Mouse (Mus musculus) hindbrain, embryonic 16.5 days (tissue): ENCODE measurements around the gene Abcb9. TPM values are rescaled to one million over a fixed set of nuclear protein-coding genes. Genes with fewer than 3 reads are reported as not detected.

Experiments used
- ATAC-seq: fragments of 200-750 bp; cut with Nextera tagmentation; 2 replicates; pipeline ENCODE4 v1.8.0; 2017; ENCODE audit warnings: moderate TSS enrichment, moderate library complexity
- H3K27ac ChIP-seq: fragments of 300-500 bp; sonication (generic); 2 replicates; pipeline ENCODE4 v1.5.1; 2014; ENCODE audit warnings: low read depth, mild to moderate bottlenecking, control low read depth, low read length, moderate library complexity
- H3K27me3 ChIP-seq: fragments of 300-500 bp; sonication (generic); replicated peaks from 2 replicates; pipeline ENCODE4 v1.6.1; 2014; ENCODE audit warnings: low read length; ENCODE audit not compliant: control insufficient read depth, insufficient read depth
- H3K36me3 ChIP-seq: fragments of 300-500 bp; sonication (generic); 2 replicates; pipeline ENCODE4 v1.6.1; 2014; ENCODE audit warnings: mild to moderate bottlenecking, low read length, moderate library complexity, mixed read lengths; ENCODE audit not compliant: control insufficient read depth, insufficient read depth
- H3K4me1 ChIP-seq: fragments of 300-500 bp; sonication (generic); 2 replicates; pipeline ENCODE4 v1.6.1; 2014; ENCODE audit warnings: low read depth, low read length; ENCODE audit not compliant: control insufficient read depth, insufficient read depth
- H3K4me2 ChIP-seq: fragments of 300-500 bp; sonication (generic); 2 replicates; pipeline ENCODE4 v1.6.1; 2014; ENCODE audit warnings: mild to moderate bottlenecking, low read length, control low read depth, moderate library complexity
- H3K4me3 ChIP-seq: fragments of 300-500 bp; sonication (generic); 2 replicates; pipeline ENCODE4 v1.5.1; 2014; ENCODE audit warnings: mild to moderate bottlenecking, low read length, control low read depth, moderate library complexity
- H3K9ac ChIP-seq: fragments of 300-500 bp; sonication (generic); 2 replicates; pipeline ENCODE4 v1.6.1; 2014; ENCODE audit warnings: low read depth, mild to moderate bottlenecking, control low read depth, low read length, moderate library complexity
- H3K9me3 ChIP-seq: fragments of 300-500 bp; sonication (generic); 2 replicates; pipeline ENCODE4 v1.6.1; 2014; ENCODE audit warnings: mild to moderate bottlenecking, low read length, moderate library complexity; ENCODE audit not compliant: control insufficient read depth
- WGBS: fragments of 180-500 bp; shearing (Covaris S2); extraction: QIAGEN DNeasy Blood & Tissue Kit; methylation state at CpG from one replicate; pipeline ENCODE4 v1.1.7; 2014; 5-methylcytosine and 5-hydroxymethylcytosine counted together
- polyA plus RNA-seq: library from polyadenylated mRNA; unstranded; fragments of >200 nt; fragmentation: Nextera tagmentation; extraction: Ambion mirVana; gene quantifications from 2 replicates; pipeline ENCODE4 v1.2.1, GENCODE M21; 2015

Gene Abcb9
- polyA plus RNA-seq, 1 experiment from 2014 or later = 28.1 TPM

DNA sequence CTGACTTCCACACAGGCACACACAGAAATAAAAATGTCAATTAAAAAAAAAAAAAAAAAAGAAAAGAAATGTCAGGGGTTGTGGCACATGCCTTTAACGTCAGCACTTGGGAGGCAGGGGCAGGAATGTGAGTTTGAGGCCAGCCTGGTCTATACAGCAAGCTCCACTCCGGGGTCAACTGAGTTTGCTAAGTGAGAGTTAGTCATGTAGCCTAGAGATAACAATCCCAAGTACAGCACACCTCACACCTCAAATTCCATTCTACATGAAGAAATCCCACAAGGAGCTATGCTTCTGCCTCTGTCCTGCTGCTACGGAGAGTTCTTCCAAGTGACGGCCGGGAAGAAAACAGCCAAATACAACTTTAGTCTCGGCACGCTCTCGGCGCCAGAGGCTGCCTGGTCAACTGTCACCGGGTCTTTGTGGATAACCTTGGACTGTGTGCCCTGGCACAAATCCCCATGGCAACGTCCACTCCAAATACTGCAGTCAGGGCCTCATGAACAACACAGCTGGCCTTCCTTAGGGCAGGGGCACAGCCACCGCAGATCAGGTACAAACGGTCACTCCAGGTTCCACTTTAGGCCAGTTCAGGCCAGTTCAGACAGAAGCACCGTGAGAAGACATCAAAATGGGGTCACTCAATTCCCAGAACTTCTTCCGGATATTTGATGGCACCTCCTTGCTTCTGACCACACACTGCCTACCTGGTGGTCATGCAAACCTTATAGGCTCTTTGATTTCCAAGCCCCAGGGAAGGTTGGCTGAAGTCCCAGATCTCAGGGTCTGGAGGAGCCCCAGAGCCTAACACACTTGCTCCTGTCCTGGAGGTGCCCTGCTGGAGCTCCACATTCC lies 69.8 kb downstream of the Abcb9 start:
- H3K4me1 ChIP-seq = peaks cover 57% of the 10 kb centered on the region
- H3K9me3 ChIP-seq = no peaks in the 10 kb centered on the region
- no peak overlapping the region for H3K9ac ChIP-seq
- 0 out of 2 replicates have a peak overlapping the region, but pooled peaks have one; percentile 17 for H3K27ac ChIP-seq
- peak overlapping the region; percentile 4; the same call in 1 of the 2 replicates for H3K4me2 ChIP-seq
- H3K4me3 ChIP-seq = no peak overlapping the region
- 71% methylated on average over 15 of the region's 15 CpGs for WGBS
- H3K27me3 ChIP-seq = no peaks in the 10 kb centered on the region
- H3K36me3 ChIP-seq = no peaks in the 10 kb centered on the region
- no peak for ATAC-seq

DNA sequence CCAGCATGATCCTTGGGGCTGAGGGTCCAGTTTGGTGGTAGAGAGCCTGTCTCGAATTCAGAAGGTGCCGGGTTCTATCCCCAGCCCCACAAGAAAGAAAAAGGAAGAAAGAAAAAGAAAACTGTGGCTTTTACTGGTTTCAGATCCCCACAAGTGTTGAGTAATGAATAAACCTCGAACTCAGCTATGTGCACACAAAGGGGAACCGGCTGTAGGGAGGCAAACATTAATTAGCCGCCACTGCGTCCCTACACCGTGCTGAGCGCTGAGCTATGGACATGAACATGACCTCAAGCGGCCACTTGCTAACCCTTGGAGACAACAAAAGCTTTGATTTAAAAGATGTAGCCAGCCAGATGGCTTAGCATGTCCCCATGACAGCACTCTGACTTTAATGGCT lies 70.5 kb downstream of the Abcb9 start:
- Histone ChIP-seq H3K4me1 (peaks cover 54% of the 10 kb centered on the region), H3K27ac (no peak overlapping the region; the same call in 1 of the 2 replicates), H3K27me3 (no peaks in the 10 kb centered on the region), H3K9ac (0 out of 2 replicates have a peak overlapping the region, but pooled peaks have one; percentile 24), H3K36me3 (no peaks in the 10 kb centered on the region), H3K4me3 (no peak overlapping the region), H3K9me3 (no peaks in the 10 kb centered on the region), H3K4me2 (0 out of 2 replicates have a peak overlapping the region, but pooled peaks have one; percentile 4)
- WGBS = 28% methylated on average over 9 of the region's 9 CpGs
- no peak for ATAC-seq

DNA sequence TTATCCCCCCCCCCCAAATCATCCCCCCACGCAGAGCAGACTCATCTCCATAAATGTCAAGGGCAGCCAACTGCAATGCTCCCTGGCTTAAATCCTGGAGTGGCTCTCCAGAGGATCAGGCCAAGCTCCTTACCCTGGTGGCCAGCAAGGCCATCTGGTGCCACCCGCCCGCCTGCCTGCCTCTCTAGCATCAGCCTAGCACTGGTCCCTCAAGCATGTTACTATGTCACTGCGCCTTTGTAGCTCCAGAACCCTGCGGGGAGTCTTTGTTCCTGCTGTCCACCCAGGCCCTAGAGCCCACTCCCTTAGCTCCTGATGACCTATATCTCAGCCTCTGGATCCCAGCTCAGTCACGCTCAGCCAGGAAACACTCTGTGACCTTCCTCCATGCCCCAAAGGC lies 70.9 kb downstream of the Abcb9 start:
- H3K9ac ChIP-seq = no peak overlapping the region
- H3K9me3 ChIP-seq = no peaks in the 10 kb centered on the region
- WGBS = 37% methylated on average over 6 of the region's 6 CpGs
- ATAC-seq = peak; percentile 60
- H3K27ac ChIP-seq = peak overlapping the region; percentile 57
- H3K4me3 ChIP-seq = no peak overlapping the region
- no peak overlapping the region for H3K4me2 ChIP-seq
- H3K27me3 ChIP-seq = no peaks in the 10 kb centered on the region
- H3K36me3 ChIP-seq = no peaks in the 10 kb centered on the region
- peaks cover 53% of the 10 kb centered on the region for H3K4me1 ChIP-seq

DNA sequence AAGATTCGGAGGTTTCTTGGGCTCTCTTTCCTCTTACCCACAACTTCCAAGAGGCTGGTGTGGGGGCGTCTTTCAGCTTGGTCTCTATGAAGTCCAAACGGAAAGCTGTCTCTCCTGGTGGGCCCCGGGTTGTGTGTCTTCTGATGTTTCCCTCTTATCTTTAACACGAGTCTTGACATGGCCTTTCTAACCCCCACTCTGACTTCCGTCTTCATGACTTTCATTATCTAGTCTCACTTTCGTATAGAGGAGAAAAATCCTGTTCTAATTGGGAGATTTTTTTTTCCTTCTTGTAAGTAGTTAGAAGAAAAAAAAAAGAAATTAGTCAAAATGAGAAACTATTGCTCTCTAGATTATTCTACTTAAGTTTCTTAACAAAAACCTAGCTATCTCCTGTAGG lies 73.2 kb downstream of the Abcb9 start:
- Histone ChIP-seq H3K4me1 (peaks cover 47% of the 10 kb centered on the region), H3K9ac (no peak overlapping the region), H3K4me2 (no peak overlapping the region), H3K4me3 (no peak overlapping the region), H3K27me3 (no peaks in the 10 kb centered on the region), H3K9me3 (no peaks in the 10 kb centered on the region), H3K27ac (no peak overlapping the region), H3K36me3 (no peaks in the 10 kb centered on the region)
- 86% methylated on average over 7 of the region's 7 CpGs for WGBS
- no peak for ATAC-seq

DNA sequence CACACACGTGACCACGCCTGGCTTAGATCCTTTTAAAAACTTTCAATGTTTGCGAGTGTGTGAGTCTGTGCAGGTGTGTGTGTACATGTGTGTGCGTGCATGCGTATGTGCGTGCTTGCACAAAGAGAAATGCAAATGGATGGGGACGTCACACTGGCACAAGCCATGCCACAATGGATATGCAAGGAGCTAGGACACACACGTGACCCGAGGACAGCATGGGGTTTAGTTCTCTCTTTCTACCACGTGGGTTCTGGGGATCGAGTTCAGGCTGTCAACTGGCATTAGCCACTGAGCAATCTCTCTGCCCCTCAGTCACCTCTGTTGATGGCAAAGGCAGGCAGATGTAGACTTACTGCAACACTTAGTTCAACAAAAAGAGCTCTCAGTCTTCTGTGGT lies 73.9 kb downstream of the Abcb9 start:
- 77% methylated on average over 11 of the region's 11 CpGs for WGBS
- ATAC-seq = no peak
- peaks cover 50% of the 10 kb centered on the region for H3K4me1 ChIP-seq

DNA sequence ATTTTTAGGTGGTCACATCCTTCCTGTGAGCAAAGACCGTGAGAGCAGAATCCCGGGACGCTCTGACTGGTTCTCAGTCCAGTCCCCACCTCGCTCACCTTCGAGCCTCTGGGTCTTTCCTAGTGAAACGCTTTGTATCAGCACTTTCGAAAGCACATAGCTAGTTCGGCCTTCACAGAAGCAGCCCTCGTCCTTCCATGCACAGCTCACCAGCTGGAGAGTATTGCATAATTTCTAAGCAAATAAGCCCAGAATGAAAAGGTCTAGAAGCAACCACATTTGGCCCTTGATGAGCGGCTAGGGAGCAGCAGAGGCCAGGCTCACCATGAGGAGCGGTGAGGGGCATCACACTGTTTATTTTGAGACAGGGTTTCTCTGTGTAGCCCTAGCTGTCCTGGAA lies 74.5 kb downstream of the Abcb9 start:
- Histone ChIP-seq H3K4me1 (peaks cover 50% of the 10 kb centered on the region), H3K4me3 (no peak overlapping the region), H3K27ac (no peak overlapping the region), H3K9ac (no peak overlapping the region), H3K9me3 (no peaks in the 10 kb centered on the region), H3K36me3 (no peaks in the 10 kb centered on the region), H3K27me3 (no peaks in the 10 kb centered on the region), H3K4me2 (no peak overlapping the region)
- ATAC-seq = no peak
- 92% methylated on average over 11 of the region's 11 CpGs for WGBS

More for the DNA sequence above, 73.9 kb downstream of the Abcb9 start:
- H3K9me3 ChIP-seq = no peaks in the 10 kb centered on the region
- no peaks in the 10 kb centered on the region for H3K27me3 ChIP-seq
- H3K4me3 ChIP-seq = no peak overlapping the region
- H3K27ac ChIP-seq = no peak overlapping the region
- H3K9ac ChIP-seq = no peak overlapping the region
- H3K36me3 ChIP-seq = no peaks in the 10 kb centered on the region
- H3K4me2 ChIP-seq = no peak overlapping the region

DNA sequence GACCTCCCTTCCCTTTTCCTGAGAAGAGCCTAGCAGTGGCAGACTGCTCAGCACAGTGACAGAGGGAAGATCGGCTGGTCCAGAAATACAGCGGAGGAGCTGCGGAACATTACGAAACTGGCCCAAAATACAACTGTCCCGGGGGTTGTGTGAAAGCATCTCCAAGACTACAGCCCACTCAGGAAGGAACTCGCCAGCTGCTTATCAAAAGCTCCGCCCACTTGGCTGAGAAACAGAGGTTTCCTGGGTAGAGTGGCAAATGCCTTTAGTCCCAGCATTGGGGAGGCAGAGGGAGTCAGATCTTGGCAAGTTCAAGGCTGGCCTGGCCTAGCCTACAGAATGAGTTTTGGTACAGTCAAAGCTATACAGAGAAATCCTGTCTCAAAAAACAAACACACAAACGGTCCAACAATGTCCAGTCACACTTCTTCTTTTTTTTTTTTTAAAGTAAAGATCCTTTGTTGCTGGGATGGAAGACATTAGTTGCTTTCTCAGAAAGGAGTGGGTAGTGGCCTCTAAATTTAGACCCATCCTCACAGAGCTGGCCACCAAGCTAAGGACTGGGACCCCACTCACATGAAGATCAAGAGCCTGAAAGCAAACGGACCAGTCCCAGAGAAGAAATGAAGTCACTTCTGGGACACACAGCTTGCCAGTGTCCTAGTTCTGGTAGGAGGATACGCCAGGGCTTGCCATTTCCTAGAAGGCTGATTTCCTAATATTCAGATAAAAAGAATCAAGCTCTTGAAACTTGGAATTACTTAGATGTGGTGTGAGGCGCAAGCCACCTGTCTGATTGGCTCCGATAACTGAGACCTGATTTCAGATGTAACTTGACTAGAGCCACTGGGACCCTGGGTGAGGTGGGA lies 76.0 kb downstream of the Abcb9 start:
- no peaks in the 10 kb centered on the region for H3K9me3 ChIP-seq
- no peak overlapping the region for H3K4me3 ChIP-seq
- H3K27ac ChIP-seq = peak overlapping the region; percentile 63
- peaks cover 47% of the 10 kb centered on the region for H3K4me1 ChIP-seq
- no peaks in the 10 kb centered on the region for H3K27me3 ChIP-seq
- no peak overlapping the region for H3K9ac ChIP-seq
- WGBS = 45% methylated on average over 12 of the region's 12 CpGs
- peak; percentile 71 for ATAC-seq
- H3K4me2 ChIP-seq = no peak overlapping the region; the same call in 1 of the 2 replicates
- H3K36me3 ChIP-seq = no peaks in the 10 kb centered on the region

DNA sequence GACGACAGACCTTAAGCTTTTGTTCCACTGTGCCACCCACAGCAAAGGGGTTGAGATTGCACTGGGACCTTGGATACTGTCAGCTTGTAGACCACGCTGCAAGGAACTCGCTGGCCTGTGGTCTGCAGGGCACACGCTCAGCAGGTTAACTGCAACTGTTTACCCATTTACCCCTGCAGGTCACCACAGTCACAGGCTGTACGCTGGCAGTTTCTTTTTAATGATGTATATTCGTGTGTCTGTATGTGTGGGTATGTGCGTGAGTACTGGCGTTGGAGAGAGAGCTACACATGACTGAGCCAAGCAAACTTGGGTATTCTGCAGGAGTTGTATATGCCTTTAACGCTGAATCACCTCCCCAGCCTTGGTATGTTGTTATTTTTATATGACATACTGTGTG lies 76.9 kb downstream of the Abcb9 start:
- WGBS = 71% methylated on average over 9 of the region's 9 CpGs
- Histone ChIP-seq H3K27ac (no peak overlapping the region), H3K4me1 (peaks cover 47% of the 10 kb centered on the region)

DNA sequence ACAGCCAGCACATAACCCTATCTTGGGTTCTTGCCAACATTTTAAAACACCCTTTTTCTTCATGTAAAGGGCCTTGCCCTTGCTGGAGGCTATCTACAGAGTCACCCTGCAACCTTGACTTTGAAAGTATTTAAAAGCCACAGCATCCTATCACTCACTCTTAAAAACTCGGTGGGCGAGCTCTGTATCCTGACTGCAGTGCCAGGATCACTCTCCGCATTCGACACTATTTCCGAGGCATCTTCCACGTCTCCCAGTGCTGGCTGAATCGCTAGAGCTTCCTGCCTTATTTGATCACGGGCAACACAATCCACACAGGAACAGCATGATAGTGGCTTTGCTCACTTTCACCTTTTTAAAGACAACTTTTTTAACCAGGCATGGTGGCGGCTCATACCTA lies 77.7 kb downstream of the Abcb9 start:
- no peak for ATAC-seq
- Histone ChIP-seq H3K4me1 (peaks cover 52% of the 10 kb centered on the region), H3K9me3 (no peaks in the 10 kb centered on the region), H3K27ac (no peak overlapping the region), H3K4me3 (no peak overlapping the region), H3K27me3 (no peaks in the 10 kb centered on the region), H3K36me3 (no peaks in the 10 kb centered on the region), H3K9ac (no peak overlapping the region), H3K4me2 (peak overlapping the region; percentile 9; the same call in 1 of the 2 replicates)
- 74% methylated on average over 9 of the region's 9 CpGs for WGBS

More for the DNA sequence above, 76.9 kb downstream of the Abcb9 start:
- ATAC-seq = no peak
- Histone ChIP-seq H3K27me3 (no peaks in the 10 kb centered on the region), H3K4me2 (no peak overlapping the region), H3K9me3 (no peaks in the 10 kb centered on the region), H3K4me3 (no peak overlapping the region), H3K9ac (no peak overlapping the region), H3K36me3 (no peaks in the 10 kb centered on the region)
